Mouse (Mus musculus) stomach, postnatal 0 days (tissue): Measurements from ENCODE around the gene Hist1h1t.

Source experiments
- CTCF ChIP-seq: IDR thresholded peaks from 2 replicates; pipeline ENCODE4 v1.5.1; 2016; ENCODE audit warnings: antibody characterized with exemption, low read depth, mild to moderate bottlenecking, moderate library complexity
- EP300 ChIP-seq: optimal IDR thresholded peaks from 2 replicates; pipeline ENCODE3; 2016; ENCODE audit warnings: antibody characterized with exemption

GRCm38 (mm10) chr13:23681990-23682582, 13.5 kb upstream of the Hist1h1t start:
- TF ChIP-seq CTCF (no peak), EP300 (no peak)
